Mouse (Mus musculus): ENCODE results near the gene Pigl. TPM values are rescaled to one million over a fixed set of nuclear protein-coding genes. Genes with fewer than 3 reads are reported as not detected.

The Pigl gene
- polyA plus RNA-seq, 1 experiment from 2014 or later: 9.8 TPM

GRCm38 (mm10) chr11:62563590-62563989 is 105.3 kb downstream of the Pigl start:
- Histone ChIP-seq H3K9ac (replicated peaks) (no peak overlapping the region), H3K27ac (replicated peaks) (no peak overlapping the region), H3K36me3 (no peaks in the 10 kb centered on the region), H3K4me3 (replicated peaks) (no peak overlapping the region), H3K4me1 (peaks cover 6% of the 10 kb centered on the region; the same call in 1 of the 2 replicates), H3K27me3 (replicated peaks) (no peaks in the 10 kb centered on the region), H3K4me2 (no peak overlapping the region), H3K9me3 (replicated peaks) (no peaks in the 10 kb centered on the region)
- 95% methylated on average over 2 of the region's 2 CpGs for WGBS
- ATAC-seq (ENCODE audit: low FRiP score): no peak

Other genes with a start within 250 kb of the Pigl start
- gene Adora2b, start 209.5 kb upstream of the Pigl start, polyA plus RNA-seq (2015; fragmentation: Nextera tagmentation; extraction: Ambion mirVana): 7.1 and 7.5 TPM in 2 replicates
- gene Zswim7, start 177.1 kb upstream of the Pigl start, polyA plus RNA-seq (2015; fragmentation: Nextera tagmentation; extraction: Ambion mirVana): 17.3 and 19.4 TPM in 2 replicates
- 43.8 and 50.6 TPM in 2 replicates for gene Ttc19, start 177.0 kb upstream of the Pigl start, polyA plus RNA-seq (2015; fragmentation: Nextera tagmentation; extraction: Ambion mirVana)
- gene Ncor1, start 81 bp downstream of the Pigl start, polyA plus RNA-seq (2015; fragmentation: Nextera tagmentation; extraction: Ambion mirVana): 170 and 174 TPM in 2 replicates
- gene Cenpv, start 80.8 kb downstream of the Pigl start, polyA plus RNA-seq (2015; fragmentation: Nextera tagmentation; extraction: Ambion mirVana): 40.1 and 51.3 TPM in 2 replicates
- 4,120 and 4,434 TPM in 2 replicates for gene Ubb, start 92.7 kb downstream of the Pigl start, polyA plus RNA-seq (2015; fragmentation: Nextera tagmentation; extraction: Ambion mirVana)
- 32.3 and 32.9 TPM in 2 replicates for gene Trpv2, start 116.0 kb downstream of the Pigl start, polyA plus RNA-seq (2015; fragmentation: Nextera tagmentation; extraction: Ambion mirVana)
- 8.2 and 8.5 TPM in 2 replicates for gene Lrrc75a, start 190.1 kb downstream of the Pigl start, polyA plus RNA-seq (2015; fragmentation: Nextera tagmentation; extraction: Ambion mirVana)
- gene Mmgt2, start 190.2 kb downstream of the Pigl start, polyA plus RNA-seq (2015; fragmentation: Nextera tagmentation; extraction: Ambion mirVana): 23.2 and 30.8 TPM in 2 replicates

Measured in neural tube, embryonic 15.5 days (tissue).